Mouse (Mus musculus) monocyte, adult 2 months (primary cell): Measurements from ENCODE around the gene Fads6.

Experiments
- DNase-seq, 2 experiments: peaks; one replicate each; pipeline ENCODE4 v3.0.0; 2022; ENCODE audit warnings: low spot score in 2 of 2, low read depth in 1 of 2

Gene Fads6

DNA sequence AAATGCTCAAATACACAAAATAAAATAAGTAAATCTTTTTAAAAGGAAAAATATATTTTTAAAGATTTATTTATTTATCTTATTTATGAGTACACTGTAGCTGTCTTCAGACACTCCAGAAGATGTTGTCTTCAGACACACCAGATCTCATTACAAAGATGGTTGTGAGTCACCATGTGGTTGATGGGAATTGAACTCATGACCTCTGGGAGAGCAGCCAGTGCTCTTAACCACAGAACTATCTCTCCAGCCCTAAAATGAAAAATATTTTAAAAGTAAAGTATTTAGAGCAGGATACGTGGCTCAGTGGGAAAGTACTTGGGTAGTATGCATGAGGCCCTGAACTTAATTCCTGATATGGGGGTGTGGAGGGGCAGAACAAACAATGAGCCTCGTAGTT lies 3.9 kb upstream of the Fads6 start:
- DNase-seq: no peak

DNA sequence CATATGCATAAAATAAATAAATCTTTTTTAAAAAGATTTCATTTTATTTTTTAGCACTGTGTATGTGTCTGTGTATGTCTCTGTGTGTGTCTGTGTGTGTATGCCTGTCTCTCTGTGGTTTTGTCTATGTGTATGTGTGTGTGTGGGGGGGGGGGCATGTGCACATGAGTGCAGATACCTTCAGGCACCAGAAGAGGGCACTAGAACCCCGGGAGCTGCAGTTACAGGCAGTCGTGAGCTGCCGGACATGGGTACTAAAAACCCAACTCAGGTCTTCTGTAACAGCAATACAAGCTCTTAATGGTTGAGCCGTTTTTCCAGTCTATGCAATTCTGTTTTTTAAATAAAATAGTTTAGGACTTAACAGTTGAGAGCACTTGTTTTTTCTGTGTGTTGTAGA lies 3.3 kb upstream of the Fads6 start:
- no peak for DNase-seq

DNA sequence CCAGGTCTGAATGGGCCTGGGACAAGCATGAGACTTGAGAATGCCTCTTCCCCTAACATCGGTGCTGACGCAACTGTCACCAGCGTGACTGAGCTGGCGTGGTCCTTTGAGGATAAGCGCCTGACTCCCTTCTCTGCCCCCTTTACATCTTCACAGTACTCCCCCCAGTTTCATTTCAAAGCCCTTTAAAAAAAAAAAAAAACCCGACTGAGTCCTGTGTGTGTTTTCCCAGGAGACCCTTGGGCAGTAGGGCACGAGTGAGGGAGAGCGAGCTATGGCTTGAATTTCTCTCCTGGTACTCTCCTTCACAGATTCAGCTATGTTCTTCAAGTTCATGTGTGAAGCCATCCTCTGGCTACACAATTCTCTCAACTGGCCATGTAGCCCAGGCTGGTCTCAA lies 697 bp upstream of the Fads6 start:
- no peak for DNase-seq

GRCm38 (mm10) chr11:115296471-115297210 lies 822 bp downstream of the Fads6 start:
- no peak for DNase-seq

DNA sequence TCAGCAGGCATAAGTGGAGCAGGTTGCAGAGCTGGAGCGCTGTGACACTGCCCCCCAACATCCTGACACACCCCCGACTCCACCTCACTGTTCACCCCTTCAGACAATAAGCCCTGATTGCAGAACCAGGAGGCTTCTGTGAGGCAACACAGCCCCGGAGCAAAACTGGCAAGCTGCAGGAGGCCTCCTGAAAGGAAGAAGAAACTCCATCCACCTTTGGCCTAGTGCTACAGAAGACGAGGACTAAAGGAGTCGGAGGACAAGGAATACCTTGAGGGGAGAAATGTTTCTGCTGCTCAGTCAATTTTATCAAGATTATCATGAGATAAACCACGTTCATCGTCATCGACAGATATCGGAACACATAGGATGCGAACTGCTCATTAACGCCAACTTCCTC lies 1.5 kb downstream of the Fads6 start:
- no peak for DNase-seq

GRCm38 (mm10) chr11:115292631-115293375 lies 4.7 kb downstream of the Fads6 start:
- no peak for DNase-seq

DNA sequence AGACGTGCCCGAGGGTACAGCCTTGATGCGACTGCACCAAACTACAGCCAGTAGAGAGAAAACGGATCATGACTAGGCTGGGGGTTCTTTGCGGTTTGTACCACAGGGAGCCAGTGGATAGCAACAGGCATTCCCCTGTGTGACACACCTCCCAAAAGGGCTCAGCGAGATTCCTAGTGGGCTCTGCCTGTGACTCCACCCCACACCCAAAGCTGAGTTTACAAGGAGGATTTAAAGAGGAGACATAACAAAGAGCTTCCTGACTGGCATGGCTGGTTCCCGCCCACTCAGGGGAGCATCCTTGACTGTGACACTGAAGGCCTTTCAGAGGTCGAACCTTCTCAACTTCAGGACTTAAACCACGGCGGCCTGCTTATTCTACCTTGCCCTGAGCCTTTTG lies 6.0 kb downstream of the Fads6 start:
- DNase-seq: no peak

DNA sequence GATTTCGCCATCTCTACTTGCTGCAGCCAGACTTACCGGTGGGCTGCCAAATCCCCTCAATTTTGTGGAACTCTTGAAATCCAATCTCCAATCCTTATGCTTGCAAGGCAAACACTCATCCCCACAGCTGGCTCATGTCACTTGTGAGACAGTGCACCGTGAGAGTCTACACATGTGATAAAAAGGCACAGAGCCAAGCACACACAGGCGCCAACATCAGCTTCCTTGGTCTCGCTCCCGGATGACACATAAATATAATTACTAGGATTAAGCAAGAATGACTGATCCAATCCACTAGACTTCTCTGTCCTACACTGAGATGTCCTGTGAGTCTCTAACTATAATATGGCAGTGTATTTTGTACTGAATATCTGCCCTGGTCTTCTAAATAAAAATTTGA lies 6.5 kb downstream of the Fads6 start:
- no peak for DNase-seq

DNA sequence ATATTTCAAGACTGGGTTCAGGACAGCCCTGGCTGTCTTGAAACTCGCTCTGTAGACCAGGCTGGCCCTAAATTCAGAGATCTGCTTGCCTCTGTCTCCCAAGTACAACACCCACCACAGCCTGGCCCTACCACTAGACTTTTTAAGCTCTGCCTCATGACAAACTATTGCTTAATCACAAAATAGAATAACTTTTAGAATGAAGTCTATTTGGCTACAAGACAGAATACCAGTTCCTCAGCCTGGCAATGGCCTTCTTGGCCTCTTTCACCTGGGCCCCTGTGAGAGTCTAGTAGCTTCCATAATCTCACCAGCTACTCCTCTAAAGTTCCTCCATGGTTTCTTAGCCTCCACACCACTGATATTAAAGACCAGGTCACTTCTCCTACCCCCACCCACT lies 7.1 kb downstream of the Fads6 start:
- DNase-seq: no peak

DNA sequence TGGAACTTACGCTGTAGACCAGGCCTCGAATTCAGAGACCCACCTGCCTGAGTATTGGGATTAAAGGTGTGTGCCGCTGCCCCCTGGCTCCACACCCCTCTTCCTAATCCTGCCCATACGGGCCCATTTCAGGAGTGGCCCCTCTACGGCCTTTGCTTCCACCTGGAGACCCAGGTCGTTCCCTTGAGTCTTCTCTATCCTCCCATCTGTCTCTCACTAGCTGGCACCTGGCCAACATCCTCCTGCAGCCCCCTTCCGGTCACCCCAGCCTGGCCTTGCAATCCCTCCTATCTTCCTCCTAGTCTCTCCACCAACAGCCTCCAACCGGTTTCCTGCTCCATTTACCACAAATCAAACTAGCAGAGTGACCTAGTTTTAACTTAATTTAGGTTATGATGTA lies 7.6 kb downstream of the Fads6 start:
- DNase-seq: no peak

DNA sequence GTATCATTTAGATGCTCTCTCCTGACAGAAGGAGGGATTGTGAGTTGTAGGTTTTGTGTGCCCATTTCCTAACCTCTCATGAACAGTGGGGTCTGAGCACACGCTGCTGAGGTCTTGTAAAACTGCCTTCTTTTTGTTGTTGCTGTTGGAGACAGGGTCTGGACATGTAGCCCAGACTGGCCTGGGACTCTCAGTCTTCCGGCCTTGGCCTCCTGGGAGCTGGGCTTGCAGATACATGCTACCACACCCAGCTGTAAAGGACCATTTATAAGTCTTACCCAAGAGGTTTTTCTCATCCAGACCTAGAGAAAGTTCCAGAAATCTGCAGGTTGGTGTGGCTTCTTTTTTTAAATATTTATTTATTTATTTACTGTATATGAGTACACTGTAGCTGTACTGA lies 9.2 kb downstream of the Fads6 start:
- no peak for DNase-seq

DNA sequence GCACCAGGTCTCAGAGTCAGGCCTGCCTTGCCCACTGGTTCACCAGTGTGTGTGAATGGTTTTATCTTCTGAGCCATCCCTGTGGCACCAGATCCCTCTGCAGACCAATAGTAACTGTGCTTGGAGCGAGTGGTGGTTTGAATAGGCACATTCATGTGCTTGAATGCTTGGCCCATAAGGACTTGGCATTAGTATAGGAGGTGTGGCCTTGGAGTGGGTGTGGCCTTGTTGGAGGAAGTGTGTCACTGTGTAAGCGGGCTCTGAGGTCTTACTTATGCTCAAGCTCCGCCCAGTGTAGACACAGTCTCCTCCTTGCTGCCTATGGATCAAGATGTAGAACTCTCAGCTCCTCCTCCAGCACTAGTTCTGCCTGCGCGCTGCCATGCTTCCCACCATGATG lies 10.1 kb downstream of the Fads6 start:
- DNase-seq: no peak

DNA sequence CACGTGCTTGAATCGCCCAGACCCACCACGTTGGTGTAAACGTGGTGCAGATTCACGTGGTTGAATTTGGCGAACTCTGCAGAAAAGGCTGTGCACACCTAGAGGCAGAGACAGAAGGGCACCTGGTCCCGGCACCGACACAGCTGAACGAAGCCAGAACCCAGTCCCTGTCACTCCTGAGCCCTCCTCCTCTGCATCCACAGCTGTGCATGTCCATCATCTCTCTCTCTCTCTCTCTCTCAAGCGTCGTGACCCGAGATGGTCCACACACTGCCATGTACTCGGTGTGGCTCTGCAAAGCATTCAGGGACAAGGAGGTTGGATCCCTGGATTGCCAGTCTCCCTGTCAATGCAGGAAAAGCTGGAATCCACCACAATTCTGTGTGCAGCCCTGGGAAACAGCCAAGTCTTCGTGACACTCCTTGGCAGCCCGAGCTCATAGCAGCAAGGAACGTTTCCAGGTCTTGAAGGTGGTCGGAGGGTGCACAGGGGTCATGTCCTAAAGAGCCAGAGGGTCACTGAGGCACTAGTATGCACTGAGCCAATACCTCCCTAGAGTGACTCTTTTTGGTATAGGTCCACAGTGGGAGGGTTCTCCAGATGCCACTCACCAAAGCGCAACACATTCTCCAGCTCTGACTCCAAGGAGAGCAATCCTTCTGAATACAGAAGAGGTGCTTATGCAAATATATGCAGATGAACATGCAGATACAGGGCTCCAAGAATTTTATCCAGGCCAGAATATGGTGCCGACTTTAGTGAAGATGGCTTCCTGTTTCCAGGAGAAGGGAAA lies 11.1 kb downstream of the Fads6 start:
- DNase-seq: no peak

DNA sequence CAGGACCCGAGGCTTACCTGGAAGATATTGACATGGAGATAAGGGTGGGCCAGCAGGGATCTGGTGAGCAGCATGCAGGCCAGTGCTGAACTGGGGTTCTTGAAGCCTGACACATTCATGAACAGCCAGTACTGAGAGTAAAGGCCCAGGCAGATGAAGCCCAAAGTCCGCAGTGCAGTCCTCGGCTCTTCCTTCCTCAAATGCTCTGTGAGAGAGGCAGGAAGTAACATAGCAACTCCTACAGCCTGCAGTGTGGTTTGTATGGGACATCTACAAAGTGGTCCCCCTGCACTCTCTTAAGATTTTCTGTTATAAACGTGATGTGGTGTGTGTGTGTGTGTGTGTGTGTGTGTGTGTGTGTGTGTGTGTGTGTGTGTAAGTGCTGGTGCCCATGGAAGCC lies 12.2 kb downstream of the Fads6 start:
- DNase-seq: no peak

DNA sequence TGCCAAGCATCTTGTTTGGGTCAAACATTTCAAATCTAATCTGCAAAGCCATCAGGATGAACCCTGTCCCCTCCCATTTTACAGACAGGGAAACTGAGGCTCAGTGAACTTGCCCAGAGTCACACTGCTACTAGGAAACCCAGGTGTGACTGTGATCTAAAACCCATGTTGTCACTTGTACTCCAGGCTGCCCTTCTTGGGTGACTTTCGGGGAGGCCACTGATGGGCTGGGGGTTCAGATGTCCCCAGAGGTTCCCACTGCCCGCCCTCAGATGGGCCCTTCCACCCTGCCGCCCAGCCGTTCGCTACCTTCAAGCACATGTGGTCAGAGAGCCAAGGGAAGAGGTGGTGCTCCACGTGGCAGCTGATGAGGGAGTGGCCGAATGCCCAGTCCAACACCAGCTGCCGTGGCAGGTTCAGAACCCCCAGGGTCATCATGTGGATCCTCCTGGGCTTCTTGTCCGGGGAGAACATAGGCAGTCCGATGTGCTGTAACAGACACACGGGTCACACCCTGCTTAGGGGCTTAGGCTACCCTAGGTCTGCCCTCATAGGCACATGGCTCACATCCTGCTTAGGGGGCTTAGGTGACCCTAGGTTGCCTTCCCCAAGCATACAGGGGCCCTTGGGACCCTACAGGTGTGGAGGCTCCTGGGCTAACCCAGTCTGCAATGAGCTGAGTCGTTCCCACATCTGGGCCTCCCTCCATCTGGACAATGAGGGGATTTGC lies 13.4 kb downstream of the Fads6 start:
- DNase-seq: no peak

- no peak for DNase-seq
Observed at GRCm38 (mm10) chr11:115283486-115283765, 14.0 kb downstream of the Fads6 start.

DNA sequence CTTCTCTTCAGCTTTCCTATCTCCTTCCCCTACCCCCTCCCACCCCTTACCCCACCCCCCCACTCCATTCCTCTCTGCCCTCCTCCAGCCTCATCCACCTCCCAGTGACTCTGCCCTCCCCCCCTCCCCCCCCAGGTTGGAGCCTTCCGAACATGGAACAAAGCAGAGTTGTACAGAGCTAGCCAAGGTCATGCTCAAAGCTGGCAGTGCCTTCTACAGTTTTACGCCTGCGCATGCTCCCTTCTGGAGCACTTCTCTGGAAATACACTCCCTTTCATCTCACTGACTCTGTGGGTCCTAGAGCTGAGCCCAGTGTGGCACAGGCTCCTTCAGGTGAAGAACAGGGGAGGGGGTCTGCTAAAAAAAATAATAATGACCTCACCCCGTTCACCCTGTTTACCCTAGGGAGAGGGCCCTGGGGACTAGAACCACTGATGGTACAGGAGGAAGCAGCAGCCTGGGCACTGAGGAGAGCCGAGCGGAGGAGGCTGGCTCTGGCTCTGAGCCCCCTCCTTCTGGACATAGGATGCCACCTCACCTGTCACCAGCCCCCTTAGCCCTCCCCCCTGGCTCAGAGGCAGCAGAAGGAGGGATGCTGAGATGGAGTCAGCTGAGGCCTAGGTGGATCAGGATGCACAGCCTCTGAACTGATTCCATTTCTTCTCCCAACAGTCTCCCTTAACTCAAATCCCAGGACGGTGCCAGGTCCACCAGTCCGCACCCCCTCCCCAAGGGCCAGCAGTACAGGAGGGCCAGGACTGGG lies 14.6 kb downstream of the Fads6 start:
- no peak for DNase-seq

DNA sequence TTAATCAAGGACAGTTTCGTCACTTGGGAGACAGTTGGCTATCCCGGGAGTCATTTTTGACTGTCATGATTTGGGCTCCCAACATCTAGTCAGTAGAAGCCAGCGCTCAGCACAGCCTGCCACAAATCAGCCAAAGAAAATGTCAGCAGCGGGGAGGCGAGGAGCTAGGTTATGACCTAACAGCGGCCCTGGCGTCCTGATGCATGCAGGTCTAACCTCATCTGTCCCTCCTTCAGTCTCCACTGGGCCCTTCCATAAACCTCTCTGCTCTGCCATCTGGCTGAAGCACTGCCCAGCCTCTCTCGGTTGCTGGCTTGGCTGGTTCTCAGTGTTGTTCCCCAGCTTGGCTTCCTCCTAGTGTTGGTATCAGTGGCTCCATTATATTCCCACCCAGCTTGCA lies 15.2 kb downstream of the Fads6 start:
- DNase-seq: no peak

GRCm38 (mm10) chr11:115279726-115280125 lies 17.7 kb downstream of the Fads6 start:
- no peak for DNase-seq

GRCm38 (mm10) chr11:115278176-115278575 lies 19.3 kb downstream of the Fads6 start:
- no peak for DNase-seq

GRCm38 (mm10) chr11:115277604-115277975 lies 19.9 kb downstream of the Fads6 start:
- no peak for DNase-seq
